Mouse (Mus musculus): Measurements from ENCODE around the gene Cnnm3.

- no peak for TF ChIP-seq CTCF (IDR thresholded peaks at IDR 0.05)
- TF ChIP-seq POLR2A (IDR thresholded peaks at IDR 0.05; ENCODE audit: insufficient read depth, low read depth, low read length) = no peak
- no peak for TF ChIP-seq EP300 (IDR thresholded peaks at IDR 0.05; ENCODE audit: insufficient read depth, low read depth, low read length)
Observed at GRCm38 (mm10) chr1:36559888-36560287, 48.2 kb downstream of the Cnnm3 start.
